Mouse (Mus musculus): ENCODE measurements around the gene Tmem50b.

DNA sequence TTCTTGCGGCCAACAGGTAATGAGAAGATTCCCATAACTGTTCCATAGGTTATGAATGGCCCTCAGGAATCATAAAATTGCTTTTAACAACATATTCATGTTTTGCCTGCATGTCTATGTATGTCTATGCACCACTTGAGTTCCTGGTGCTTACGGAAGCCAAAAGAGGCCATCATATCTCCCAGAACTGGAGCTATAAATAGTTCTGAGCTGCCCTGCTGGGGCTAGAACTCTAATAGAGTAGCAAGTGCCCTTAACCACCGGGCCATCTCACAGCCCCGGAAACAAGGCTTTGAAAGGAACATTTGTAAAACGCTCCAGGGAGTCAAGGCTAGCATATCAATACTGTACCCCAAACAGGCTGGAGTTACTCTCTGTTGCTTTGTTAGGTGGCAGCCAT, 49.0 kb downstream of the Tmem50b start:
- TF ChIP-seq CTCF (IDR thresholded peaks at IDR 0.05; ENCODE audit: insufficient read depth, low read length) (no peak), POLR2A (IDR thresholded peaks at IDR 0.05; ENCODE audit: borderline replicate concordance, extremely low read depth, low read depth, low read length) (no peak)
